Mouse (Mus musculus): ENCODE results near the gene Tmem104.

DNA sequence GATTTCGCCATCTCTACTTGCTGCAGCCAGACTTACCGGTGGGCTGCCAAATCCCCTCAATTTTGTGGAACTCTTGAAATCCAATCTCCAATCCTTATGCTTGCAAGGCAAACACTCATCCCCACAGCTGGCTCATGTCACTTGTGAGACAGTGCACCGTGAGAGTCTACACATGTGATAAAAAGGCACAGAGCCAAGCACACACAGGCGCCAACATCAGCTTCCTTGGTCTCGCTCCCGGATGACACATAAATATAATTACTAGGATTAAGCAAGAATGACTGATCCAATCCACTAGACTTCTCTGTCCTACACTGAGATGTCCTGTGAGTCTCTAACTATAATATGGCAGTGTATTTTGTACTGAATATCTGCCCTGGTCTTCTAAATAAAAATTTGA, 103.6 kb downstream of the Tmem104 start:
- no peak for TF ChIP-seq CTCF (IDR thresholded peaks at IDR 0.05; ENCODE audit: borderline replicate concordance, insufficient read depth, low read length)
- no peak for TF ChIP-seq POLR2A (IDR thresholded peaks at IDR 0.05; ENCODE audit: low read depth, low read length)

Data from embryonic fibroblast, embryonic 13.5 days (primary cell).